Mouse (Mus musculus) monocyte, adult 2 months (primary cell): ENCODE measurements around the gene Eml6.

Source experiments
- DNase-seq, 2 experiments: peaks; one replicate each; pipeline ENCODE4 v3.0.0; 2022; ENCODE audit warnings: low spot score in 2 of 2, low read depth in 1 of 2

Eml6 gene

DNA sequence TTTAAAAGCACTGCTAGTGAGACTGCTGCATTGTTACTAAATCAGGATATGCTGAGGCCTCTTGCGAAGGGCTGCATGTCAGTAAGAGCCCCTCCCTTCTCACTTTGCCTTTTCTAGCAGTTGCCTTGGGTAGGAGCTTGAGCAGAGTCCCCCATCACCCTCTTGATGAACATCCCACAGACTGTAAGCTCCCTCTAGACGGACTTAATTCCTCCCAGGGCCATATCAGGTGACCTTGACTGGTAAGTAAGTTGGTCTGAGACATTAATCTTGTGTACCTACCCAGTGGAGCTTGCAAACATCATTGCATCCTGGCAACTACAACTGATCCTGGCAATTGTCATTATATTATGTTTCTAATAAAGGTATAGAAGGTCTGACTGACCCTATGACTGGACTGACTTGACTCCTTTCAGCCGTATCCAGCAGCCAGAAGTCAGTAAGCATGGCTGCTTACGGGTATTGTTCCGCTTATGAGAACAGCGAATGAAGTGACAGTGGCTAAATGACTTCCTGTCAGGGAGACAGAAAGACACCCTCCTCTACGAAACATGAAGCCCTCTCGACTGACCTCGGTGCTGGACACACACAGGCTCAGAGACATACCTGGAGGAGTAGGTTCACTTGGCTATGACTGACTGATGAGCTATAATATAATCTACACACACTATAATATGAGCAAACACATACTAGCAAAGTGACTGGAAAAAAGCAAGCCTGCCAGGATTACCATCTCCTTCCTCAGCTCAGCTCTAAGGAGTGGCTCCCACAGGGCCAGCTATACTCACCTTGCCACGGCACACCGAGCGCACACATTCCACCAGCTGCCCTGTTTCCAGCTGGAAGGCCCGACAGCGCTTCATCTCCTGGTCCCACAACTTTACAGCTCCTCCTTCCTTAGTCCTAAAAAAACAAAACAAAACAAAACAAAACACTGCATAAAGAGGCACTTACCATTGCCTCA is 273.9 kb downstream of the Eml6 start:
- DNase-seq, result no peak

DNA sequence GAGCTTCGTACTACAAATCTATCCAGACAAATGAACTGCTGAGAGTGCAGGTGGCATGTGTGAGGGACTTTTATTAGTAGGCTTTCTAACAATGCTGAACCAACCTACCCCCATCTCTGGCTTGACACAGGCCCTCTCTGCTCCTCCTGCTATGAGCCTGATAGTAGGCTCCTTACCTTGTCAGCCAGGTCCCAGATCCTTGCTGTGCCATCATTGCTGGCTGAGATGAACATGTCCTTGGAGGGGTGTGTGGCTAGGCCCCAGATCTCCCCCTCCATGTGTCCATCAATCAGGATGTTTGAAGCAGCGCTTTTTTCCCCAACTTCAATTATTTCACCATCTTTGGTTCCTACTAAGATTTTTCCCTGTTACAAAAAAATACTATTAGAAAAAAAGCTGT is 274.8 kb downstream of the Eml6 start:
- no peak for DNase-seq

DNA sequence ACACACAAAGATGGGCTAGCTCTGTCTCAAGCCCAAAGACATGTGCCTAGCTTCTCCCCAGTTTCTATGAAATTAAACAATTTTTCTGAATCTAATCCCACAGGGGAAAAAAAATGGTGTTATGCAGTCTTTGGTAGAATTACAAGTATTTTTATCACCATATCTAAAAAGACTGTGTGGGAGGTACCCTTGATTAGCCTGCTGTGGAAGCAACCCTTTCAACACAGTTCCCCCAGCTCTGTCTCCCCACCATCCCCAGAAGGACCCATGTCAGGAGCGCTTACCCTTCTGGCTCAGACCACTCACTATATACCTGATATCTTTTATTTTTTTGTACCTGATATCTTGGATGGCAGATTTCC is 276.4 kb downstream of the Eml6 start:
- no peak for DNase-seq

DNA sequence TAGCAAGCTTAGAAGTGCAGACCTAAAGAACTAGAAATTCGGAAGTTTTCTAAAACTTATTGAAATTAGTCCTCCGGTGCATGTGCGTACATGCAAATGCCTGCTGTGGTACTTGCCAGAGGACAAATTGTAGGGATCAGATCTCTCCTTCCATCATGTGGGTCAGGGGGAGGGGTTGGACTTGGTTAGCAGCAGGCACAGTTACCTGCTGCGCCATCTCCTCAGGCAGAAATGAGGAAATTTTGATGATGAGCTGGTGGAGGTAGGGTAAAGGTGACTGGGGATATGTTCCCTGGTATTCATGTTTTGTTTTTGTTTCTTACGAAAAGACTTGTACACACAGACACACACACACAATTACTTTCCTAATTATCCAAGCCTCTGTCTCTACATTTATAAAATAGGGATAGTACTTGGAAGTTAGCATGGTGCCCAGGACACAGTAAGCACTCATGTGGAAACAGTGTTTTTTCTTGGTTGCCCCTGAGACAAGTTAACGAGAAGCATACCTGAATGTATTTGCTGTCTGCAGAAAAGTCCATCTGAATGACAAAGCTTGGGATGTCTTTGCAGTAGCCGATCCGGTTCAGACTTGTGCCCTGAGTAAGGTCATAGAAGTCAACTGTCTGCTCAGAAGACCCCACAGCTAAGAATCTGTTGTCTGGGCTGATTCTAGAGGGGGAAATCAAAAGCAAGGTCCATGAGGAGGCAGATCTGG is 276.9 kb downstream of the Eml6 start:
- no peak for DNase-seq

DNA sequence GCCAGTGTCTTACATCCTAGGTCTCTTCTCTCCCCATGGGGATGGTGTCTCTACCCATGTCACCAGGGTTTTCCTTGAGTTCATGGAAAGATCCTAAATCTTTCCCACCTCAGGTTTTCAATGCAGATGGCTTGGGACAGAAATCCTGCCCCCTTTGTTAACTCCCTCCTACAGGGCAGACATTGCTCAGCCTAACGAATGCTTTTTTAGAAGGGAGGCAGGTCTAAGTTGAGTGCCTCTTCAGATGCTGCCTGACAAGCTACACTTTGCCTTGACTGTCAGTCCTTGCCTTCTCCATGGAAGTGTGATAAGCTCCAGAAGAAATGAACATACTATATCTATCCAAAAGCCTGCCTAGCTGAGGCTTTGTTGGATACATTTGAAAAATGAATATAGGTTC is 278.0 kb downstream of the Eml6 start:
- no peak for DNase-seq

DNA sequence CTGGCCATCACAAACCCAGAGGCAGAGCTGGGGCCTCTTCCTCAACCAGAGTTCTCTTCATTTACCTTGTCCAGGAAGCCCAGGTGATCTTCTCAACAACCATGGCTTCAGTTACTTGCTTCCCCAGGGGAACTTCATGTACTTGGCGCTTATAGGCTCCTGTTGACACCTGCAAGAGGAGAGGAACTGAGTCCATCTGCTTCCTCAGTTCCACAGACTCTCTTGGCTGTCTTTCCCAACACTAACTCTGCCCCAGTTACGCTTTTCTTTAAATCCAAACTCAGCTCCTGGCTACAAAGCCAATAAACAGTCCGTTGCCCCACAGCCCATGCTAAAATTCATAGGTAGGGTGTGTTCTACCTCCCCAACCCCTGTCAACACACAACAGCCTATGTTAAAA is 278.5 kb downstream of the Eml6 start:
- no peak for DNase-seq

DNA sequence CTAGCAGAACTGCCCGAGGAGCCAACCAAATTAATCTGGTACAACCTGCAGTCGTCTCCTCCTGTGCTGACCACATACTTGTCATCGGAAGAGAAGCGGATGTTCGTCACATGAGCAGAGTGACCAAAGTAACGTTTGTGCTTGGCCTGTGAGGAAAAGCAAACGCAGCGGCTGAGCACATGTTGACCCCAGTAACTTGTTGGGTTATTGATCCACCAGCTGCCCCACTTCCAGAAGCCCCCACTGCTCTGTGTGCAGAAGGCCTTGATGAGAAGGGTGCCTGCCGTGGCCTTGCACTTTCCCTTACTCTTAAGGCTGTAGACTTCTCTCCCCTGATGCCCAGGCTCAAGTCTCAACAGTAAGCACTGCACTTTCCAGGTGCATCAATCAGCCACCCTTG is 279.6 kb downstream of the Eml6 start:
- no peak for DNase-seq

DNA sequence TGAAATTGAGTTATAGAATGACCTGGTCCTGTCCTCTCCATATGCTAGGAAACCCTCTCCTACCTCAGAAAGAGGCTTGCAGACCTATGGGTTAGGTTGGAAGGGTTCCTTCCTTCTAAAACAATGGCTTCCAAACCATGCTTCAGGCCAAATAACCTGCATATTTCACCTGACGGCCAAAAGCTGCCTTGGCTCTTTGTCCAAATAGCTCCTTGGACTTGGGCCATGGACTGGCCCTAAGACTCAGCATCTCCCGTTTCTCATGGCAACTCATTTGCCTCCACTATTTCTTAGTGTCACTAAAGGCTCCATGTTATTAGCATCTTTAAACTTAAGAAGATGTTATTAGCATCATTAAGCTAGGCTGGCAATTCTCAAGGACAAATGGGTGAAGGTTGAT is 280.3 kb downstream of the Eml6 start:
- DNase-seq, result no peak

DNA sequence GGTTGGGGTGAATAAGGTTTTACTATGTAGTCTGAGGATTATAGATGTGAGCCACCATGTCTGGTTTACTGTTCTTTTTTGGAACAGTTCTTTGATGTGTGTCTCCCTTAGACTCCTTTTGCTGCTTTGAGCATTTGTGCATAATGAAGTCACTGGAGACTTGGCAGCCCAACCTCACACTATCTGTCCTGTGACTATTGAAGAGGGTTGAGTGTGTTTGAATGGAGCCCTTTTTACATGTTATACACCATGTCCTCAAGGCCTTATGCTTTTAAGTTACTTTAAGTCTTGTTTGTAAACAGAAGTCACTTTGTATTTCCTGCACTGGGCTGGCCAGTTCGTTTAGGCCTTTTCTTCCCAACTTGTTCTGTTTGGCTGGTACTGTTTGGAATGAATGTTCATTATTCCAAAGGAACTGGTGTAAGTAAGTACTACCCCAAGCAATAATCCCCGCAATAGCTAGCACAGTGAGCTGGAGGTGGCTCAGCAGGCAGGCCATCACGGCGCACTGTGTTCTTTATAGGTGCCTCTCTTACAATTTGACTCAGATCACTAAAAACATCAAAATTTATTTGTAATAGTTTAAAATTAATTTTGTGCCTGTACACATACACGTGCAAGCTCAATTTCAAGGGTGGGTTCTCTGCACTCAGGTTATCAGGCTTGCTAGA is 280.9 kb downstream of the Eml6 start:
- DNase-seq, result no peak

DNA sequence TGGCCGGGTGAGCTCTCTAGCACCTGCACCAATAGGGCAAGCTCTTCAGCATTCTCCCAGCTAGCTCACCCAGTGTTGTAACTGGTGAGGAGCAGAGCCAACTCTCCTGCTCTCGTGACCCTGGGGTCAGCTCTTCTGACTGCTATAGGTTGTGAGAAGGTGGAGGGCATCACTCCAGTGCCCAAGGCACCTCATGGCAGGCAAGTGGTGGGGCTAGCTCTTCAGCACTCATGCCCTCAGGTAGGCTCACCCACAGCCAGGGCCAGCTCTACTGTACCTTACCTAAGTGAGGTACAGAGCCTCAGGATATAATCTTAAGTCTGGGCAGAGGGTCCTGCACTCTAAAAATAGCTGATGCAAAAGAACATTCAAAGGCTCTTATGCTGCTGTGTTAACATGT is 286.1 kb downstream of the Eml6 start:
- no peak for DNase-seq

DNA sequence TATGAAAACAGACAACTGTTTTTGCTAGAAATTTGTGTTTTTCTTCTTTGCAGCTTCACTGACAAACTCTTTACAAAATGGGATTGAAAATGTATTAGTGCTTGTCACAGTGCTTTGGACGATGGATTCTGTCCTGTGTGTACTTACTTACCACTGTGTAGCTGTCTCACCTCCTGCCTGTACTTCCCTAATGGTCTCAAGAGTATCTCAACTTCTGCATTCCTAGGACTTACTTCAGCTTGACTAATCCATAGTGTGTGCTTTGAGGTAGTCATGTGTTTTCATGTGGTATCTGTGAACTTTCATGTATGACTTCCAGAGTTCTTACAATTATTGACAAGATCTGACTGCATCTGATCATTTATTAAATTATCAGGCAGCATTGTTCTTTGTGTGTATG is 297.9 kb downstream of the Eml6 start:
- no peak for DNase-seq

DNA sequence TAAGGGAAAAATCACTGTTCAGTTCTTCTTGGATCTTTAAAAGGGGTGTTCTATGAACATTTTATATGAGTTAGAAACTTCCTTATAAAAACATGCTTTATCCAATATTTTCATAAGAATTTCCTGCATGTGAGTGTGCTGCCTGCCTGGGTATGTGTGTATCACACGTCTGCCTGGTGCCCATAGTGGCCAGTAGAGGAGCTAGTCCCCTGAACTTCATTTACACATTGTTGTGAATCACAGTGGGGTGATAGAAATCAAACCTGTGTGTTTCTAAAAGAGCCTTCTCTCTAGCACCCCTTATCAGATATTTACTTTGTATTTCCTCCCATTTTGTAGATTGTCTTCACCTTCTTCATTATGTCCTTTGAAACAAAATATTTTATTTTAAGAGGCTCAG is 300.2 kb downstream of the Eml6 start:
- DNase-seq, result no peak

DNA sequence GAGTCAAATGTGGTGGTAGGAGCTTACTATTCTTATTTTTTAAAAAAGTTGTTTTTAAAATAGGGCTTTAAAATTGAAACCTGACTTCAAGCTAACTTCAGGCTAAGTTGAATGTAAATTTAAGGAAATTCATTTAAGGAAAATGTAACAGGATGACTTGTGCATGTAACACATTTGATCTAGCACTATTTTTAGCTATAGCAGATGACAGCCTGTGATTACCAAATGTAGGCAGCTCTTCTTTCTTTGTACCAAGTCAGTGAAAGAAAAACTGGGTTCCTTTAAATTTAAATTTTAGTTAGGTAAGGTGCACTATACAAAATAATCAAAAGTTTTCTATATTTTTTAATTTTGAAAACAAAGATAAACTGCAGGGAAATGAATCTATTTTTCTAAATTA is 300.7 kb downstream of the Eml6 start:
- no peak for DNase-seq

DNA sequence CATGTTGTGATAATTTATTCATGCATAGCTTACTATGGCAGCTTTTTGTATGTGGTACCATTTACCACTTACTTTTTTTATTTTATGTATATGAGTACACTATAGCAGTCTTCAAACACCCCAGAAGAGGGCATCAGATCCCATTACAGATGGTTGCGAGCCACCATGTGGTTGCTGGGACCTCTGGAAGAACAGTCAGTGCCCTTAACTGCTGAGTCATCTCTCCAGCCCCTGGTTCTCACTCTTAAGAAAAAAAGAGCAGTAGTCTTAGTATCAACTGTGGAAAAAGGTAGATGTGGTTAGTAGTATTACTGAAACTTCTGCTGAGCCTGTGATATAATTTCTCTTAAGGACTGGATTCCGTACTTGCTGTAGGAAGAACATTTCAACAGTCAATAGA is 301.6 kb downstream of the Eml6 start:
- DNase-seq, result no peak

DNA sequence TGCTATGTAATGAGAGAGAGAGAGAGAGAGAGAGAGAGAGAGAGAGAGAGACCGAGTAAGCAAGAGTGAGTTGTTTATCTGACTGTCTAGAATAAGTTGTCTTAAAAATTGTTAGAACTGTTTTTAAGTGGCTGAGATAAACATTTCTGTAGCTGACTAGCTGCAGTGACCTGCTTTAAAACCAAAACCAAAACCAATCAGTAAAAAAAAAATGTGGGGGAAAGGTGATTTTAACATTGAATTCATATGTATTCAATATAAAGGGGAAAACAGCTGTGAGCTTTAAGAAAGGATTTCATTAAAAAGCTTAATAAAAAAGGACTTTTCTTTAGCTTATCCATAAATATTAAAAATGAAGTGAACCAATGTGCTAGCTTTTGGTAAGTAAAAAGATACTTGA is 306.2 kb downstream of the Eml6 start:
- DNase-seq, result no peak

DNA sequence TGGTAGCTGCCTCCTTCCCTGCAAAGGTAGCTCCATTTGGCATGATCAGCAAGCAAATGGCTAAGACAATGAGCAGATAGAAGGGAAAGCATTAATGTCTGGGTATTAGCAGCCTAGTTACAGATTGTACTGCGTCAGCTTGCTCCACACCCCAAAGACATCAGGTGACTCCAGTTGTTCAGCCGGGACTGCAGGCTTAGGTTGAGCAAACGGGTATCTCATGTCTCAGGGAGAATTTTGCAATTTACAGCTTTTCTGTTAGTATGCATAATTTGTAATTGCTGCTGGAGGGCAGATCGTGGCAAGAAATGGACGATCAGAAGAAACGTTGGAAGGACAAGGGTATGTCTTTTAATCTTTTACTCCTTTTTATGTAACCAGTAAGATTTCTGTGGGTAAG is 307.3 kb downstream of the Eml6 start:
- no peak for DNase-seq

DNA sequence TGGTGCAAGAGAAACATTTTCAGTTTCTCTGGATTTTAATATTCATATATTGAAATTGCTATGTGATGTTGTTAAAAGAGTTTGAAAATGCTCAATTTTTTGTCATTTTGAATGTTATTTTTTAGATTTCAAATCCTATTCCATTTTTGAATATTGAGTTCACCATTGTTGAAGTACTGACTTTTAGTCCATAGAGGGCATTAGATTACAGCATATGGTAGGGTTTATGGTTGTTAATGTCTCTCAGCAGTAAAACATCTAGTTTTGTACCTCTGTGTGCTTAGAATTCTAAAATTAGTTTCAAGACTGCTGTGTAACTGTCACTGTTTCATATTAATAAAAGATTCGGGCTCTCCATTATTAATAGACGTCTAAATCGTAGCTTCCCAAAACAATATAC is 310.3 kb downstream of the Eml6 start:
- no peak for DNase-seq

DNA sequence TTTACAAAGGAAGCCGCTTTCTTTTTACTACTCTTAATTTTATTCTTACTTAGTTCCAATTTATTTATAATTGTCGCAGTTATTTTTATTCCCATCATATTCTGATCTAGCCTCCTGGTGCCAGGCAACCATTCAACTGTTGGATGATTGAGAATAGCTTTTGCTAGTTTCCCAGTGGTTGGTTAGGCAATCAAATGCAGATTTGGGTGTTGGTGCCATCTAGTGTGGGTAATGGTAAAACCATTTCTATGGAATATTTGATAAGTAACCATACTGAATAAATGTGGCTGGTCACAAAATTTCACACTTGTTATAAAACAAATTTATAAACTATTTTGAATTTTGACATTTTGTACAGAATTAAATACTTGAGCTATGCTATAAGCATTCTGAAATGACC is 311.0 kb downstream of the Eml6 start:
- DNase-seq, result no peak

DNA sequence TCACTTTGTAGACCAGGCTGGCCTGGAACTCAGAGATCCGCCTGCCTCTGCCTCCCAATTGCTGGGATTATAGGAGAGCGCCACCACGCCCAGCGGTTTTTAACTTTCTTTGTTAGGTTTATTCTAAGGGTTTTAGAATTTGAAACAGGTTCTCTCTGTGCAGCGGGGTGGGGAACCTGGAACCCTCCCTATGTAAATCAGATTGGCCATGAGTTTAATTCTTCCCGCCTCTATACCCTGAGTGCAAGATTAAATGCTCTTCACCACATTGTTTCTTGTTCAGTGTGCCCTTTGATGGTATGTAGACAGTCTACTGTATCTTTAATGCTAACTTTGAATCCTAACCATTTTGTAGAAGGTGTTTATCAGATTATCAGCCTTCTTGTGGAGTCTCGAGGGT is 311.7 kb downstream of the Eml6 start:
- DNase-seq, result no peak

DNA sequence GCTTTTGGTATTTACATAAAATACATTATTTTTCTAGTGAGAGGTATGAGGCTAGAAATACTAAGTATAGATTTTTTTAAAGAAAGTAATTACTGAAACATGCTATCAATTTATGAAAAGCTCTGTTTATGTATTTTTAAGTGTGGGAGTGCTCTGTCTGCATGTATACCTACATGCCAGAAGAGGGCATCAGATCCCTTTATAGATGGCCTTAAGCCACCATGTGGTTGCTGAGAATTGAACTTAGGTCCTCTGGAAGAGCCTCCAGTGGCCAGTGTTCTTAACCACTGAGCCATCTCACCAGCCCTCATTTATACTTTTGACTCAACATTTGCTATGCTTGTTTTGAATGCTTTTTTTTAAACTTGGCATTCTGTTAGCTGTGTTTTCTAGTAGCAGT is 316.3 kb downstream of the Eml6 start:
- DNase-seq, result no peak

DNA sequence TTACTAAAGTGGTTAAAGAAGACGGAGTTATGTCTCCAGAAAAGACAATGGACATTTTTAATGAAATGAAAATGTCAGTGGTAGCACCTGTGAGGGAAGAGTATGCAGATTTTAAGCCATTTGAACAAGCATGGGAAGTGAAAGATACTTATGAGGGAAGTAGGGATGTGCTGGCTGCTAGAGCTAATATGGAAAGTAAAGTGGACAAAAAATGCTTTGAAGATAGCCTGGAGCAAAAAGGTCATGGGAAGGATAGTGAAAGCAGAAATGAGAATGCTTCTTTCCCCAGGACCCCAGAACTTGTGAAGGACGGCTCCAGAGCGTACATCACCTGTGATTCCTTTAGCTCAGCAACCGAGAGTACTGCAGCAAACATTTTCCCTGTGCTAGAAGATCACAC is 319.0 kb downstream of the Eml6 start:
- no peak for DNase-seq

DNA sequence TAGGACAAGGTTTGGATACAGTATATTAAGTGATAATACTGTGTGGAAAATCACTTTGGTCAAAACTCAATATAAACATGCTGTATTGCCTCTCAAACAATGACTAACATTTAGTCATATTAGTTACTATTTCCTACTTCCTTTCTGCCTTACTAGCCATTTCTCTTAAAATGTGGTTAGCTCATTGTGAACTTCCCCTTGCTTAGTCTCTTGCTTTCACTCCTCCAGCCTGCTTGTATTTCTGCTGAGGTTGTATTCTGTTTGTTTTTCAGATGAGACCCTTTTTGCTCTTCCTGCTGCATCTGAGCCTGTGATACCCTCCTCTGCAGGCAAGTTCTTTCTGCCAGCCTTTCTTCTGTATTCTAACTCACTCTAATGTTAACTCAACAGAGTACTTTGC is 320.6 kb downstream of the Eml6 start:
- no peak for DNase-seq
